Mouse (Mus musculus) v-Abl transformed pro-B cells (cell line): ENCODE measurements around the gene Naa50.

Experiments
- in situ Hi-C, 2 experiments: fragments of 400-800 bp; cut with MboI; formaldehyde crosslinking; loops; one replicate each; pipeline ENCODE4 v1.15.1; 2025; ENCODE audit not compliant: unreplicated experiment in 2 of 2

Gene Naa50

GRCm38 (mm10) chr16:44187172-44187571, 47.5 kb downstream of the Naa50 start:
- in situ Hi-C loops = no loop called here

- in situ Hi-C loops = no loop called here
These were observed 49.1 kb downstream of the Naa50 start for GRCm38 (mm10) chr16:44188766-44189165.

- in situ Hi-C loops = no loop called here
These were observed 50.4 kb downstream of the Naa50 start for GRCm38 (mm10) chr16:44190032-44190431.

- in situ Hi-C loops = no loop called here
These were observed 51.3 kb downstream of the Naa50 start for GRCm38 (mm10) chr16:44190968-44191367.

- in situ Hi-C loops = no loop called here
These were observed 59.6 kb downstream of the Naa50 start for GRCm38 (mm10) chr16:44199066-44199703.

GRCm38 (mm10) chr16:44200146-44200545, 60.5 kb downstream of the Naa50 start:
- in situ Hi-C loops = no loop called here

GRCm38 (mm10) chr16:44204331-44204730, 64.7 kb downstream of the Naa50 start:
- in situ Hi-C loops = no loop called here

- in situ Hi-C loops = no loop called here
These were observed 66.3 kb downstream of the Naa50 start for GRCm38 (mm10) chr16:44205973-44206372.

GRCm38 (mm10) chr16:44210156-44211053, 70.8 kb downstream of the Naa50 start:
- in situ Hi-C loops = no loop called here

GRCm38 (mm10) chr16:44211054-44211414, 71.4 kb downstream of the Naa50 start:
- in situ Hi-C loops = no loop called here

GRCm38 (mm10) chr16:44212703-44213102, 73.1 kb downstream of the Naa50 start:
- in situ Hi-C loops = no loop called here
